Mouse (Mus musculus) ES-E14 (cell line): ENCODE measurements around the gene Pigb.

ENCODE experiments used
- HCFC1 ChIP-seq: IDR thresholded peaks from 2 replicates; pipeline ENCODE4 v1.6.1; 2012; ENCODE audit warnings: low read length, inconsistent platforms, borderline replicate concordance; ENCODE audit not compliant: insufficient read depth
- MAFK ChIP-seq: IDR thresholded peaks from 2 replicates; pipeline ENCODE4 v1.6.1; 2014; ENCODE audit warnings: mild to moderate bottlenecking, low read depth, low read length, inconsistent platforms; ENCODE audit not compliant: insufficient read depth
- ZC3H11A ChIP-seq: IDR thresholded peaks from 2 replicates; pipeline ENCODE4 v1.6.1; 2012; ENCODE audit warnings: low read depth, mild to moderate bottlenecking, inconsistent platforms, low read length, borderline replicate concordance
- ZNF384 ChIP-seq: IDR thresholded peaks from 2 replicates; pipeline ENCODE4 v1.6.1; 2012; ENCODE audit warnings: low read depth, low read length, inconsistent platforms

- TF ChIP-seq ZC3H11A, result no peak
- no peak for TF ChIP-seq ZNF384
- no peak for TF ChIP-seq MAFK
- TF ChIP-seq HCFC1, result no peak
Measured at GRCm38 (mm10) chr9:73019841-73020240, 20.3 kb downstream of the Pigb start.
